Mouse (Mus musculus) hindbrain, embryonic 15.5 days (tissue): ENCODE results near the gene Tfb2m. TPM values are rescaled to one million over a fixed set of nuclear protein-coding genes. Genes with fewer than 3 reads are reported as not detected.

Experiments used
- ATAC-seq: fragments of 200-750 bp; cut with Nextera tagmentation; 2 replicates; pipeline ENCODE4 v1.8.0; 2017; ENCODE audit warnings: low read depth, moderate number of reproducible peaks, moderate TSS enrichment; ENCODE audit not compliant: low FRiP score
- H3K27ac ChIP-seq: fragments of 300-500 bp; sonication (generic); replicated peaks from 2 replicates; pipeline ENCODE4 v1.5.1; 2015; ENCODE audit warnings: mild to moderate bottlenecking, inconsistent platforms
- H3K27me3 ChIP-seq: fragments of 300-500 bp; sonication (generic); 2 replicates; pipeline ENCODE4 v1.6.1; 2015; ENCODE audit warnings: control low read depth, inconsistent platforms
- H3K36me3 ChIP-seq: fragments of 300-500 bp; sonication (generic); 2 replicates; pipeline ENCODE4 v1.6.1; 2015; ENCODE audit warnings: control low read depth, inconsistent platforms
- H3K4me1 ChIP-seq: fragments of 300-500 bp; sonication (generic); replicated peaks from 2 replicates; pipeline ENCODE4 v1.6.1; 2015; ENCODE audit warnings: control low read depth, inconsistent platforms
- H3K4me2 ChIP-seq: fragments of 300-500 bp; sonication (generic); 2 replicates; pipeline ENCODE4 v1.6.1; 2015; ENCODE audit warnings: moderate library complexity, mild to moderate bottlenecking, inconsistent platforms
- H3K4me3 ChIP-seq: fragments of 300-500 bp; sonication (generic); 2 replicates; pipeline ENCODE4 v1.5.1; 2015; ENCODE audit warnings: mild to moderate bottlenecking, inconsistent platforms
- H3K9ac ChIP-seq: fragments of 300-500 bp; sonication (generic); 2 replicates; pipeline ENCODE4 v1.6.1; 2015; ENCODE audit warnings: inconsistent platforms
- H3K9me3 ChIP-seq: fragments of 300-500 bp; sonication (generic); 2 replicates; pipeline ENCODE4 v1.6.1; 2016; ENCODE audit warnings: control low read depth, inconsistent platforms
- WGBS: fragments of 180-500 bp; shearing (Covaris S2); methylation state at CpG from one replicate; pipeline ENCODE4 v1.1.7; 2015; 5-methylcytosine and 5-hydroxymethylcytosine counted together
- polyA plus RNA-seq: library from polyadenylated mRNA; unstranded; fragments of >200 nt; fragmentation: Nextera tagmentation; extraction: Ambion mirVana; gene quantifications from 2 replicates; pipeline ENCODE4 v1.2.1, GENCODE M21; 2015

Gene Tfb2m
- polyA plus RNA-seq, 1 experiment from 2014 or later, result 31.0 TPM

GRCm38 (mm10) chr1:179553197-179553948 is 7.3 kb upstream of the Tfb2m start:
- Histone ChIP-seq H3K9ac (no peak overlapping the region), H3K4me3 (no peak overlapping the region), H3K9me3 (no peaks in the 10 kb centered on the region), H3K4me2 (no peak overlapping the region), H3K36me3 (no peaks in the 10 kb centered on the region), H3K27me3 (no peaks in the 10 kb centered on the region), H3K4me1 (peaks cover 17% of the 10 kb centered on the region), H3K27ac (no peak overlapping the region)
- WGBS, result 69% methylated on average over 5 of the region's 5 CpGs
- no peak for ATAC-seq

GRCm38 (mm10) chr1:179552751-179553150 is 6.7 kb upstream of the Tfb2m start:
- H3K9ac ChIP-seq, result no peak overlapping the region
- peaks cover 23% of the 10 kb centered on the region for H3K4me1 ChIP-seq
- WGBS, result 43% methylated on average over 7 of the region's 7 CpGs
- H3K36me3 ChIP-seq, result no peaks in the 10 kb centered on the region
- H3K27ac ChIP-seq, result no peak overlapping the region
- no peak overlapping the region for H3K4me3 ChIP-seq
- no peaks in the 10 kb centered on the region for H3K27me3 ChIP-seq
- H3K4me2 ChIP-seq, result no peak overlapping the region
- no peaks in the 10 kb centered on the region for H3K9me3 ChIP-seq
- ATAC-seq, result no peak

- no peak overlapping the region for H3K4me2 ChIP-seq
- no peak overlapping the region for H3K4me3 ChIP-seq
- H3K9me3 ChIP-seq, result no peaks in the 10 kb centered on the region
- WGBS, result 89% methylated on average over 4 of the region's 4 CpGs
- no peak overlapping the region for H3K9ac ChIP-seq
- peaks cover 30% of the 10 kb centered on the region for H3K4me1 ChIP-seq
- H3K27ac ChIP-seq, result no peak overlapping the region
- ATAC-seq, result no peak
- H3K27me3 ChIP-seq, result no peaks in the 10 kb centered on the region
- H3K36me3 ChIP-seq, result no peaks in the 10 kb centered on the region
Observed at GRCm38 (mm10) chr1:179551921-179552320, 5.9 kb upstream of the Tfb2m start.

- H3K27ac ChIP-seq, result no peak overlapping the region
- peaks cover 30% of the 10 kb centered on the region for H3K4me1 ChIP-seq
- no peak overlapping the region for H3K4me2 ChIP-seq
- no peak overlapping the region for H3K9ac ChIP-seq
- WGBS, result 91% methylated on average over 3 of the region's 3 CpGs
- no peak overlapping the region for H3K4me3 ChIP-seq
- no peak for ATAC-seq
- no peaks in the 10 kb centered on the region for H3K9me3 ChIP-seq
- no peaks in the 10 kb centered on the region for H3K27me3 ChIP-seq
- no peaks in the 10 kb centered on the region for H3K36me3 ChIP-seq
Observed at GRCm38 (mm10) chr1:179551336-179551735, 5.3 kb upstream of the Tfb2m start.

- Histone ChIP-seq H3K4me1 (peaks cover 45% of the 10 kb centered on the region), H3K9ac (no peak overlapping the region), H3K27me3 (no peaks in the 10 kb centered on the region), H3K4me3 (no peak overlapping the region), H3K27ac (no peak overlapping the region), H3K4me2 (no peak overlapping the region), H3K36me3 (no peaks in the 10 kb centered on the region), H3K9me3 (no peaks in the 10 kb centered on the region)
- no peak for ATAC-seq
- WGBS, result 95% methylated on average over 5 of the region's 5 CpGs
Observed at GRCm38 (mm10) chr1:179548996-179549752, 3.1 kb upstream of the Tfb2m start.

GRCm38 (mm10) chr1:179548220-179548619 is 2.2 kb upstream of the Tfb2m start:
- Histone ChIP-seq H3K4me1 (peaks cover 41% of the 10 kb centered on the region), H3K4me2 (peak overlapping the region; percentile 66), H3K9me3 (no peaks in the 10 kb centered on the region), H3K36me3 (no peaks in the 10 kb centered on the region; the same call in 1 of the 2 replicates), H3K27me3 (no peaks in the 10 kb centered on the region), H3K9ac (no peak overlapping the region), H3K27ac (no peak overlapping the region), H3K4me3 (no peak overlapping the region)
- ATAC-seq, result no peak
- WGBS, result 67% methylated on average over 11 of the region's 11 CpGs

- 6% methylated on average over 5 of the region's 5 CpGs for WGBS
- Histone ChIP-seq H3K9me3 (no peaks in the 10 kb centered on the region), H3K4me1 (peaks cover 37% of the 10 kb centered on the region), H3K9ac (peak overlapping the region; percentile 88), H3K36me3 (no peaks in the 10 kb centered on the region; the same call in 1 of the 2 replicates), H3K4me3 (peak overlapping the region; percentile 90), H3K27ac (peak overlapping the region; percentile 98), H3K4me2 (peak overlapping the region; percentile 66), H3K27me3 (no peaks in the 10 kb centered on the region)
- ATAC-seq, result no peak
Observed at GRCm38 (mm10) chr1:179547176-179547575, 1.1 kb upstream of the Tfb2m start.

GRCm38 (mm10) chr1:179546551-179546917 is 467 bp upstream of the Tfb2m start:
- Histone ChIP-seq H3K9ac (peak overlapping the region; percentile 88), H3K4me3 (peak overlapping the region; percentile 90), H3K4me1 (peaks cover 37% of the 10 kb centered on the region), H3K27me3 (no peaks in the 10 kb centered on the region), H3K27ac (peak overlapping the region; percentile 98), H3K36me3 (no peaks in the 10 kb centered on the region; the same call in 1 of the 2 replicates), H3K9me3 (no peaks in the 10 kb centered on the region), H3K4me2 (peak overlapping the region; percentile 66)
- WGBS, result under 1% methylated on average over 44 of the region's 44 CpGs
- peak; percentile 84 for ATAC-seq

- 61% methylated on average over 3 of the region's 3 CpGs for WGBS
- no peaks in the 10 kb centered on the region for H3K9me3 ChIP-seq
- no peak for ATAC-seq
Observed at GRCm38 (mm10) chr1:179541502-179541901, 4.6 kb downstream of the Tfb2m start.

GRCm38 (mm10) chr1:179539887-179540286 is 6.2 kb downstream of the Tfb2m start:
- Histone ChIP-seq H3K27me3 (no peaks in the 10 kb centered on the region), H3K4me2 (no peak overlapping the region), H3K9me3 (no peaks in the 10 kb centered on the region), H3K36me3 (peaks cover 24% of the 10 kb centered on the region; the same call in 1 of the 2 replicates), H3K9ac (no peak overlapping the region), H3K4me3 (no peak overlapping the region), H3K4me1 (peaks cover 10% of the 10 kb centered on the region), H3K27ac (no peak overlapping the region)
- ATAC-seq, result no peak
- WGBS, result 92% methylated on average over 3 of the region's 3 CpGs

More at GRCm38 (mm10) chr1:179541502-179541901, 4.6 kb downstream of the Tfb2m start:
- Histone ChIP-seq H3K4me2 (no peak overlapping the region), H3K4me1 (peaks cover 17% of the 10 kb centered on the region), H3K9ac (no peak overlapping the region), H3K36me3 (peaks cover 20% of the 10 kb centered on the region; the same call in 1 of the 2 replicates), H3K27me3 (no peaks in the 10 kb centered on the region), H3K27ac (no peak overlapping the region), H3K4me3 (no peak overlapping the region)

- H3K9me3 ChIP-seq, result no peaks in the 10 kb centered on the region
- H3K4me1 ChIP-seq, result peaks cover 2% of the 10 kb centered on the region
- no peak overlapping the region for H3K4me3 ChIP-seq
- peaks cover 24% of the 10 kb centered on the region; the same call in 1 of the 2 replicates for H3K36me3 ChIP-seq
- H3K27ac ChIP-seq, result no peak overlapping the region
- H3K4me2 ChIP-seq, result no peak overlapping the region
- 94% methylated on average over 3 of the region's 3 CpGs for whole genome bisulfite sequencing
- ATAC-seq, result no peak
- H3K9ac ChIP-seq, result no peak overlapping the region
- no peaks in the 10 kb centered on the region for H3K27me3 ChIP-seq
Observed at GRCm38 (mm10) chr1:179539054-179539453, 7.0 kb downstream of the Tfb2m start.

GRCm38 (mm10) chr1:179519901-179520300 is 26.2 kb downstream of the Tfb2m start:
- H3K9me3 ChIP-seq, result no peaks in the 10 kb centered on the region
- H3K4me3 ChIP-seq, result no peak overlapping the region
- peaks cover 12% of the 10 kb centered on the region for H3K4me1 ChIP-seq
- no peak overlapping the region for H3K4me2 ChIP-seq
- 82% methylated on average over 3 of the region's 3 CpGs for WGBS
- H3K27ac ChIP-seq, result no peak overlapping the region
- H3K36me3 ChIP-seq, result no peaks in the 10 kb centered on the region
- no peaks in the 10 kb centered on the region for H3K27me3 ChIP-seq
- H3K9ac ChIP-seq, result no peak overlapping the region
- no peak for ATAC-seq
